In genomic region chr11:32340476-32341473, GRCm38 (mm10) we compare ENCODE assay signal across 8 mouse cellular contexts. TPM values are rescaled to one million over a fixed set of nuclear protein-coding genes. Genes with fewer than 3 reads are reported as not detected.
DNase-seq lines count a peak whose midpoint lies in the region; ATAC-seq and TF ChIP-seq lines count a peak whose summit lies in the region.

No protein-coding gene starts in this region.

- H3K9ac ChIP-seq in heart, embryonic 12.5 days: no peak overlapping the region

- peak overlapping the region; percentile 33 for H3K4me2 ChIP-seq in heart, embryonic 12.5 days

- H3K36me3 ChIP-seq in C2C12 (ENCODE audit: control insufficient read depth, insufficient read depth): no peaks in the 10 kb centered on the region
- H3K36me3 ChIP-seq in heart, embryonic 12.5 days: no peaks in the 10 kb centered on the region

- H3K79me3 ChIP-seq in C2C12 (ENCODE audit: low read depth): no peaks in the 10 kb centered on the region

- peaks cover 29% of the 10 kb centered on the region for H3K4me1 ChIP-seq in heart, embryonic 12.5 days (replicated peaks)

- H3ac ChIP-seq in C2C12 (ENCODE audit: control insufficient read depth, insufficient read length, low read depth): no peak overlapping the region

- no peaks in the 10 kb centered on the region for H3K79me2 ChIP-seq in C2C12 (ENCODE audit: control insufficient read depth, insufficient read depth)

- peak; percentile 34; the same call in 1 of the 2 replicates for ATAC-seq in heart, embryonic 12.5 days (ENCODE audit: insufficient number of reproducible peaks, low FRiP score)
- peak; percentile 54 for ATAC-seq in monocyte, adult 5-6 weeks (replicated peaks; ENCODE audit: insufficient number of reproducible peaks, low FRiP score, low TSS enrichment, poor library complexity, severe bottlenecking)

- H3K27me3 ChIP-seq in C2C12 (ENCODE audit: control insufficient read depth, insufficient read depth, insufficient read length): no peaks in the 10 kb centered on the region
- H3K27me3 ChIP-seq in heart, embryonic 12.5 days (replicated peaks): peaks cover 4% of the 10 kb centered on the region; the same call in 1 of the 2 replicates

- no peak for TF ChIP-seq POLR2A in brain, embryonic 14.5 days (IDR thresholded peaks at IDR 0.05; ENCODE audit: borderline replicate concordance, extremely low read depth, insufficient read depth, insufficient read length, poor library complexity, severe bottlenecking)

- DNase-seq in gastrocnemius, adult 2 months: peak; percentile 59
- no peak for DNase-seq in gastrocnemius, postnatal 25 days
- DNase-seq in brain, embryonic 14.5 days (ENCODE audit: low read depth): peak; percentile 67
- peak; percentile 54 for DNase-seq in kidney, postnatal 14 days
- no peak for DNase-seq in layer of hippocampus, postnatal 25 days (ENCODE audit: extremely low spot score in 1 of 2, low spot score in 1 of 2)

- H3K4me3 ChIP-seq in gastrocnemius, adult 2 months: no peak overlapping the region; the same call in 1 of the 2 replicates
- no peak overlapping the region for H3K4me3 ChIP-seq in C2C12 (ENCODE audit: insufficient read depth, poor library complexity, severe bottlenecking)
- no peak overlapping the region for H3K4me3 ChIP-seq in heart, embryonic 12.5 days

- peak overlapping the region; percentile 28; the same call in 1 of the 2 replicates for H3K27ac ChIP-seq in gastrocnemius, adult 2 months
- peak overlapping the region; percentile 6; the same call in 1 of the 2 replicates for H3K27ac ChIP-seq in heart, embryonic 12.5 days (ENCODE audit: poor library complexity, severe bottlenecking)

- H3K9me3 ChIP-seq in heart, embryonic 12.5 days (replicated peaks): peaks cover 7% of the 10 kb centered on the region; the same call in 1 of the 2 replicates

- WGBS in heart, embryonic 12.5 days: 24% methylated on average over 17 of the region's 17 CpGs

- intact Hi-C loops in gastrocnemius, adult 2 months (cut with DNase I): loop anchor here (5.0 kb wide), 2 partner anchors 107 to 247 kb away; no protein-coding TSS in a partner anchor

- peak; percentile 81 for TF ChIP-seq CTCF in gastrocnemius, adult 2 months (IDR thresholded peaks at IDR 0.05)
- TF ChIP-seq CTCF in C2C12 (IDR thresholded peaks at IDR 0.05; ENCODE audit: control insufficient read depth, insufficient read depth, insufficient read length): peak; percentile 71
- TF ChIP-seq CTCF in brain, embryonic 14.5 days (IDR thresholded peaks at IDR 0.05; ENCODE audit: borderline replicate concordance, extremely low read depth, insufficient read depth, insufficient read length): peak; percentile 84

TF ChIP-seq in C2C12, 6 proteins besides CTCF, POLR2A, EP300 and RAD21:
- no peak for TF ChIP-seq MYOD1 (IDR thresholded peaks at IDR 0.05; ENCODE audit: control insufficient read depth, insufficient read length, low read depth)

RNA-seq across cellular contexts. Expression of gene Sh3pxd2b, which starts 6.8 kb away (rescaled TPM):
- total RNA-seq in gastrocnemius, adult 2 months (2021): 1 to 10 TPM; 2.5 to 7.1 TPM
- 1 to 10 TPM; 4.4 to 7.1 TPM for total RNA-seq in gastrocnemius, postnatal 25 days (2021)
- polyA plus RNA-seq in C2C12 (2012; fragmentation: generic; extraction: Trizol): 21.7 TPM
- 33.3 and 48.4 TPM in 2 replicates for polyA plus RNA-seq in brain, embryonic 14.5 days (2012; rRNA removed)
- polyA plus RNA-seq in heart, embryonic 12.5 days (2016; fragmentation: Nextera tagmentation; extraction: Ambion mirVana): 16.5 and 17.6 TPM in 2 replicates
- 0.49 TPM in 1 of 3 replicates, not detected in the others for total RNA-seq in monocyte, adult 5-6 weeks (2017)
- total RNA-seq in layer of hippocampus, postnatal 25 days (2021): 10 to 100 TPM in 1 of 2 experiments, 1 to 10 TPM in 1; 9.8 to 10.9 TPM

RNA-seq across cellular contexts. Expression of gene Hbq1a, which starts 40.9 kb away (rescaled TPM):
- total RNA-seq in gastrocnemius, adult 2 months (2021): not detected
- total RNA-seq in gastrocnemius, postnatal 25 days (2021): not detected
- 0.11 TPM for polyA plus RNA-seq in C2C12 (2012; fragmentation: generic; extraction: Trizol)
- polyA plus RNA-seq in brain, embryonic 14.5 days (2012; rRNA removed): 1.2 TPM in 2 replicates
- 2.5 and 2.8 TPM in 2 replicates for polyA plus RNA-seq in heart, embryonic 12.5 days (2016; fragmentation: Nextera tagmentation; extraction: Ambion mirVana)
- total RNA-seq in monocyte, adult 5-6 weeks (2017): not detected in 3 replicates
- total RNA-seq in layer of hippocampus, postnatal 25 days (2021): 1 to 10 TPM in 1 of 2 experiments, not detected in 1; 1.1 TPM

RNA-seq across cellular contexts. Expression of gene Hba-a2, which starts 44.5 kb away (rescaled TPM):
- total RNA-seq in gastrocnemius, adult 2 months (2021): 100 to 1,000 TPM; 153 to 208 TPM
- 1,000 to 10,000 TPM in 1 of 2 experiments, 100 to 1,000 TPM in 1; 358 to 1,609 TPM for total RNA-seq in gastrocnemius, postnatal 25 days (2021)
- not detected for polyA plus RNA-seq in C2C12 (2012; fragmentation: generic; extraction: Trizol)
- polyA plus RNA-seq in brain, embryonic 14.5 days (2012; rRNA removed): 4,753 and 6,821 TPM in 2 replicates
- 25,253 and 27,825 TPM in 2 replicates for polyA plus RNA-seq in heart, embryonic 12.5 days (2016; fragmentation: Nextera tagmentation; extraction: Ambion mirVana)
- total RNA-seq in monocyte, adult 5-6 weeks (2017): 1,478 to 24,418 TPM (median 22,273 TPM) in 3 replicates
- 100 to 1,000 TPM; 469 to 517 TPM for total RNA-seq in layer of hippocampus, postnatal 25 days (2021)

RNA-seq across cellular contexts. Expression of gene Hbq1b, which starts 54.0 kb away (rescaled TPM):
- total RNA-seq in gastrocnemius, adult 2 months (2021): not detected
- total RNA-seq in gastrocnemius, postnatal 25 days (2021): not detected
- polyA plus RNA-seq in C2C12 (2012; fragmentation: generic; extraction: Trizol): not detected
- 1.4 and 2.4 TPM in 2 replicates for polyA plus RNA-seq in brain, embryonic 14.5 days (2012; rRNA removed)
- 15.7 and 18.1 TPM in 2 replicates for polyA plus RNA-seq in heart, embryonic 12.5 days (2016; fragmentation: Nextera tagmentation; extraction: Ambion mirVana)
- total RNA-seq in monocyte, adult 5-6 weeks (2017): 6.8 TPM in 1 of 3 replicates, not detected in the others
- 1 to 10 TPM; 1.6 to 4.3 TPM for total RNA-seq in layer of hippocampus, postnatal 25 days (2021)

RNA-seq across cellular contexts. Expression of gene Hba-a1, which starts 57.5 kb away (rescaled TPM):
- 100 to 1,000 TPM; 219 to 309 TPM for total RNA-seq in gastrocnemius, adult 2 months (2021)
- 1,000 to 10,000 TPM in 1 of 2 experiments, 100 to 1,000 TPM in 1; 451 to 2,047 TPM for total RNA-seq in gastrocnemius, postnatal 25 days (2021)
- polyA plus RNA-seq in C2C12 (2012; fragmentation: generic; extraction: Trizol): 12.1 TPM
- polyA plus RNA-seq in brain, embryonic 14.5 days (2012; rRNA removed): 2,049 and 2,752 TPM in 2 replicates
- 11,592 and 12,808 TPM in 2 replicates for polyA plus RNA-seq in heart, embryonic 12.5 days (2016; fragmentation: Nextera tagmentation; extraction: Ambion mirVana)
- total RNA-seq in monocyte, adult 5-6 weeks (2017): 197 to 2,631 TPM (median 2,328 TPM) in 3 replicates
- 100 to 1,000 TPM; 552 to 580 TPM for total RNA-seq in layer of hippocampus, postnatal 25 days (2021)

Comparison
In these comparisons a context has a peak if more than half of its experiments do, and no peak if none do; other contexts are left out.
1. DNase-seq: peak in gastrocnemius, adult 2 months (single experiment), brain, embryonic 14.5 days (single experiment) and kidney, postnatal 14 days (single experiment); none in gastrocnemius, postnatal 25 days (single experiment) and layer of hippocampus, postnatal 25 days (0 of 2).
2. Peak in every context shown above with its lines, with median percentiles within 50 percentile points of each other: CTCF ChIP-seq.